Mouse (Mus musculus) right cerebral cortex, postnatal 4 days (tissue): ENCODE results near the gene Csdc2.
"Not testable (repeated sequence)": the region's sequence is repeated elsewhere in the genome, so short reads cannot be mapped to it uniquely, and the experiment has no call there.

Source experiments
- DNase-seq: peaks from one replicate; pipeline ENCODE4 v3.0.0-alpha.2; 2022

Gene Csdc2

DNA sequence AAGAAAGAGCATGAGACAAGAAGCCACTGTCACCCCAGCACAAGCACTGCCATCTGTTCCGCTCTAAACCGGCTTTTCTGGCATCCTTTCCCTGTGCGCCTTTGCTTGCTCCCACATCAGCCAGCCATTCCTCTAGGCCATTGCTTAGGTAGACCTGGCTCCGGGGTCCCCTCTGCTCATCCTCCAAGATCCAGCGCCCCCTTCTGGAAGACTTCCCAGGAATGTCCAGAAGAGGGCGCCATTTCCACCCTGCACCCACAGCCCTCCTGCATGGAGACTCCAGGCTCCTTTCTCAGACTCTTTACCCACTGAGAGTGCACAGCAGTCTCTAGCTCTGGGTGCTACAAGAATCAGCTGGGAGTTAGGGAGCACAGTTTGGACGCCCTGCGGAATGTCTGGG lies 19.9 kb downstream of the Csdc2 start:
- peak; percentile 63 for DNase-seq

DNA sequence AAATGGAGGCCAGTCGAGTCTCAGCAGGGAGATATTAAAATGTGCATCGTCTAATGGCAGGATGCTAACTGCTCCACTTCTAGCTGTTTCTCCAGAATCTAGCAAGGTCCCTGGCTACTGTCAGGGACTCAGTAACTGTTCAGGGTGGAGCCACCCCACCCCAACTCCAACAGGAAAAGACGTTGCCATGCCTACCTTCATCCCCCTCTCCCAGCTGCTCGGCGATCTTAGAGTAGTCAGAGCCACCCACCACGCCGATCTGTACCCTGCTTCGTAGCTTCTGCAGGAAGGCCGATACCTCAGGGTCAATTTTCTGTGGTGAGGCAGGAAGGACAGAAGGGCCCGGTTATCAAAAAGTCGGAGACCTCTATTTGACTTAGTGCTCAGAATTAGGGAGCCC lies 21.0 kb downstream of the Csdc2 start:
- DNase-seq: no peak

DNA sequence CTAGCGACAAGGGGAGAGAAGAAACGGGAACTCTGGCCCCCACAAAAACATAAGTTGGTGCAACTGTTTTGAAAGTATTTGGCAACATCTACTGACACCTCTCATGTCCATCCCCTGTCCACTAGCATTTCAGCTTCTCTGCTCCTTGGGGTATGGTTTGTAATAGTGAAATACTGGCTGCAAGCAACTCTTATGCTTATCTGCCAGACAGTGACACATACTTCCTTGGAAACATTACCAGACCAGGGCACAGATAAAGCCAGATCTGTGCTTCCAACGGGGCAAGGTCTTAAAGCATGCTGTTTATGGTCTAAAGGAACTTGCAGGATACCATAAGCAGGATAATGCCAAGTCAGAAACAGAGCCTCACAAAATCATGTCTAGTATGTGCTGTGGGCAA lies 22.3 kb downstream of the Csdc2 start:
- DNase-seq: no peak

GRCm38 (mm10) chr15:81960171-81961077 lies 23.9 kb downstream of the Csdc2 start, which contains the start of gene Pmm1:
TSS of gene Pmm1 (minus strand) at chr15:81960930.
- peak; percentile 97 for DNase-seq

GRCm38 (mm10) chr15:81961078-81961451 lies 24.5 kb downstream of the Csdc2 start:
- no peak for DNase-seq

- no peak for DNase-seq
These were observed 27.7 kb downstream of the Csdc2 start for GRCm38 (mm10) chr15:81964262-81964661.

DNA sequence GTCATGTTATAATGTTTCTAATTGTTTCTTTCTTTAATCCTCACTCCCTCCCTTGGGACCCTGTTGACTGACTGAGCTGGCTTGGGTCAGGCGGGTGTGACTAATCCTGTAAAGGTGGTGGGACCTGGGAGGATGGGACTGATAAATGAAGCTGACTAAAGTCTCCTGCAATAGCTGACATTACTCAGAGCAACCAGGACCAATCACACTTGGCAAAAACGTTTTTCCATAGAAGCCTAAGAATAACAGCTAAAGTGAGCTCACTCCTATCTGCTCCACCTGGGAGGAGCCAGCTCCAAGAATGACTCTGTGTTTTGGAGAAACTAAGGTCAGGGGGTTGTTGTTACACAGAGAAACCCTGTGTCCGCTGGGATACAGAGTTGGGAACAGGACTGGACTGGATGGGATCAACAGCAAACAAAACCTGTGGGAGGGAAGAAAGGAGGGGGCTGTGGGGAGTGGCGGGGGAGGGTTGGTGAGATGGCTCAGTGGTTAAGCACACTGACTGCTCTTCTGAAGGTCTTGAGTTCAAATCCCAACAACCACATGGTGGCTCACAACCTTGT lies 28.5 kb downstream of the Csdc2 start:
- DNase-seq: no peak

DNA sequence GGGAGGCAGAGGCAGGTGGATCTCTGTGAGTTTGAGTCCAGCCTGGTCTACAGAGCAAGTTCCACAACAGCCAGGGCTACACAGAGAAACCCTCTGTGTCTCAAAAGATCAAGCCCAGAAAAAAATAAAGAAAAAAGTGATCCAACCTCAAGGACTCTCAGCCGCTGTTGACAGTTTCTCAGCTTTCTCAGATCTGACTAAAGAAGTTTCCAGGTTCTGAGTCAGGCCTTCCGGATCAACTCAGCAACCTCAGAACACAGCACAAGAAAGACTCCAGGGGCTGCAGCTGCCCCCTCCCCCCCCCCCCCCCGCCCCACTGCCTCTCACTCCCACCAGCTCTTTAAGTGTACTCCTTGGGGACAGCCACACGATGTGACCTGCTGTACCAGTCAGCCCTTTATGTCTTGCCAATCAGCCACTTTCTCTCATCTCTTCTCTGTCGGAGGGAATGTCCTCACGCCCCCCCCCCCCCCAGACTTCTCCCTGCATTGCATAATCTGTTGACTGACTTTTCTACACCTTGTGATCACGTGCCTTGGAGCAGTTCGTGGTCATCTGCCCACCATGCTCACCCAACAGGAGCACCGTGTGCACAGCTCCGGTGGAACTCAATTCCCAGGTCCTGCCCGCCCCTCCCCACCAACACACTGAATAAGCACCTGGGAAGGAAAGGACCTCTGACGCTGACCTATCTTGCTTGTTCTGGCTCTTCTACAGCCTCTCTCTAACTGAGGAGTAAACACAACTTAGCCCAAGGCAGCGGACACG lies 29.7 kb downstream of the Csdc2 start:
- DNase-seq: no peak

DNA sequence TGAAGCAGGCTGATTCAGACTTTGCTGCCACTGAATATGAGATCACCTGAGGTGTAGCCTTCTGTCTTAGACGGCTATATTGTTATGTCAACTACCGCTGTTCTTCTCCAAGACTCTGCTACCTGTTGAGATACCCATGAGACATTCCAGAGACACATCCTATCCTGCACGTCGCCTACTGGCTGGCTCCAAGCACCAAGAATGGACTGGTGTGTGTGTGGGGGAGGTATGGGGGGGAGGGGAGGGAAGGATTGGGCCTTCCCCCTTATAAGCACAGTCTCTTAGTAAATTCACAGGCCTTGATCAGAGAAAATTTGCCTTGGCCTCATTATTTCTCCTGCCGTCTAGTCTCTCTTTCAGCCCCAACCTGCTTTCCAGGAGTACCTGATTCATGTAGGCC lies 31.3 kb downstream of the Csdc2 start:
- DNase-seq: no peak

DNA sequence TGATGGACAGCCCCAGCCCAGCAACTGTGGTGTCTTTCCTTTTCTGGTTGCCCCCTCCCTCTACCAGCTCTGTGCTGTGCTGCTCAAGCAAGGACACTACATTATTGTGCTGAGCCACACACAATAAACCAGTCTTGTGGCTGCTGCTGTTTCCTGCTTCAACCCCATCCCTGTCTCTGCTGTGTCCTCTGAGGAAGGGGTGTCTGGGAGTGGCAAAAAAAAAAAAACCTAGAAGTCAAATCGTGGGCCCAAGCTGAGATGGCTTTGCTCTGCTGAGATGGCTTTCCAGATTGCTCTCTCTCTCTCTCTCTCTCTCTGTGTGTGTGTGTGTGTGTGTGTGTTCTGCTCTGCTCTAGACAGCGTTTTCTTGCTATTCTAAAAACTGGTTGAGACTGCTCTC lies 31.9 kb downstream of the Csdc2 start:
- no peak for DNase-seq

DNA sequence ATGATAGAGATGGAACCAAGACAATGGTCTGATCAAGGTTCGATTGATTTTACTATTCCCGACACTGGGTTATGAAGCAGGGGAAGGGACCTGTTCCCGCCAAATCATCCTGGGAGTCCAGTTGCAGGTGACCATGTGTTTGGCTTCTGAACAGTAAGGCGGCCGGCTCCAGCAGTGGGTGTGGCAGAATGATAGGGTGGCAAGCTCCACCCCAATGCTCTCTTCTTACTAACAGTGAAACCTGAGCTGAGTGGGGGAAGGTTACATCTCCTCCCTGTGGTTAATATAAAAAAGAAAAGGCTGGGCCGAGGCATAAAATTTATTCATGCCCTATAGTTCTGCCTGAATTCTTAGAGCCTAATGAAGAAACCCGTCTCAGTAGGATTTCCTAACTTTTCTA lies 32.6 kb downstream of the Csdc2 start:
- no peak for DNase-seq

GRCm38 (mm10) chr15:81969635-81970034 lies 33.1 kb downstream of the Csdc2 start:
- not testable (repeated sequence) for DNase-seq

DNA sequence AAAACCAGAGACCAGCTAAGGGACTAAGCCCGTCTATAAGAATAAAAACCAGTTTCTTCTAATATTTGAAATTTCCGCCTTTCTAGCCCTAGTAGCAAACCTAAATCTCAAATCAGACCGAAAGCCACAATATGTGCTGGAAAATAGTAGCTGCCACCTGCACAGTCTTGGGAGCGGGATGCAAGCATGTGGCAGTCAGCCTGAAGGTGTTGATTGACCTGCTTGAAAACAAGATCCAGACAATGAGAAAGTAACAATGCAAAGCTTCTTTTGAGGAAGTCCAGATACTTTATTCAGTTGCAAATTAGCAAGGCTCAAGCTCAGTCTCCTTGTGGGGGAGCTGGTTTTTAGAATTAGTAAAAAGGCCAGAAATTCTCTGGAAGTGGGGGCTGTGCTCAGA lies 33.9 kb downstream of the Csdc2 start:
- DNase-seq: not testable (repeated sequence)

DNA sequence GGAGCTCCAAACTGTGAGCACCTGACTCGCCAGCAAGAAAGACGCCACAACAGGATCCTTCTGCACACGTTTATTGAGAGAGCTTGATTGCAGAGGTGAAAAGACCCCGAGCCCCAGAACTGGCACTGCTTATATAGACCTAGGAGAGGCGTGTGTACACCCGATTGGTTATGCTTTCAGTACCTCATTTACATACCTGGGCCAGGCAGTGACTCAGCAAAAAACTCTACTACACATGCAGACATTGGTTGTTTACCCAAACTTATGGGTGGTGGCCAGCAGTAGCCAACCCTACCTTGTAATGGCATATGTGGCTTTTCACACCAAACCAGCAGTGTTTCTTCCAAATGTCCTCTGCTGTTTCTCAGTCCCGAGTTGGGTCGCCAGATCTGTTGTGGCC lies 38.6 kb downstream of the Csdc2 start:
- DNase-seq: not testable (repeated sequence)

GRCm38 (mm10) chr15:81980321-81980720 lies 43.8 kb downstream of the Csdc2 start, which contains the start of gene 1700029P11Rik:
TSS of gene 1700029P11Rik (plus strand) at chr15:81980540.
- DNase-seq: no peak

GRCm38 (mm10) chr15:81982173-81982572 lies 45.6 kb downstream of the Csdc2 start:
- no peak for DNase-seq

- no peak for DNase-seq
These were observed 49.0 kb downstream of the Csdc2 start for GRCm38 (mm10) chr15:81985267-81986161.

DNA sequence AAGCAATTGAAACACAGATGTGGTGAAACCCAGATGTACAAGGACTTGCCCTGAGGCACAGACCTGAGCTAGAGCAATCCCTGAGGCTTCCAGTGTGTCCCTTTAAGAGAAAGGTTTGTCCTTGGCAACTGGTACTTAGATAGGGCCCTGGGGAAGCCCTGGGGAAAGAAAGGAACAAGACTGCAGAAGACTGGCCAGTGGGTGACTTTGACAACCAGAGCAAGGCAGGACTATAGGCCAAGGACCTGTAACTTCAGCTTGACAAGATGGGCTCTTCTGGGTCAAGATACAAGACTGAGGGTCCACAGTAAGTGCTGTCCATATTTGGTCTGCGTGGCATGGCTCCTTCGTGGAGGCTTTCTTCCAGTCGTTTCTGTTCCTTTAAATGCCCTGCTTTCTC lies 51.1 kb downstream of the Csdc2 start, which contains the start of gene Xrcc6:
Gene Xrcc6 (plus strand): TSS at position 190 of the 400 bp plus-strand sequence.
- DNase-seq: no peak

DNA sequence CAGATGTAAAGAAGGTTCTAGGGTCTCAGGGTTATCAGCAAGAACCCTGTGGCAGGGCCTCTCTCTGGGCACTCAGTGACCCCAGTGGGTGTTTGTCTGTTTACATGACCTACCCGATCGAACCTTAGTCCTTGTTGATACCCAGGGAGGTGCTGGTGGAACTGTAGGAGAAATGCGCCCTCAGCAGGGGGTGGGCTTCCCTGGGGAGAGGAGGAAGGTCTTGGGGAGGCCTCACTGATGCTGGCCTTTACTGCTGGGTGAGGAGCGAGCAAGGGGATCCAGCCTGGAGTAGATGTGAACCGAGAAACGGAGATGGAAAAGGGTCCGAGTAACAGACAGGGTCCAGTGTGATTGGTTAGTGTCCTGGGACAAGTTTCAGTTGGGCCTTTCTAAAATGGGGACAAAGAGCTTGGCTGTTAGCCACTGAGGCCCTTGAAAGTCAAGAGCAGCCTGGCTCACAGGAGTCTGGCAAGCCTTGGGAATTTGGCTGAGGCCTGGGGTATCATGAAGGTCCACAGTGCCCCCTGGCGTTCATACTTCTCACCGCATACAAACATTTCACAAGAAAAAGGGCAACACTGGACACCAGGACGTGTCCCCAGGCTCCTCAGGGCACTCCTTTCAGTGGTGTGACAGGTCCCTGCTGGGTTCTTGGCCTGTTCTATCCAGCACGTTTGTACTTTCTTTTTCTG lies 53.0 kb downstream of the Csdc2 start:
- DNase-seq: peak; percentile 90

- DNase-seq: no peak
These were observed 54.0 kb downstream of the Csdc2 start for GRCm38 (mm10) chr15:81990549-81990948.

DNA sequence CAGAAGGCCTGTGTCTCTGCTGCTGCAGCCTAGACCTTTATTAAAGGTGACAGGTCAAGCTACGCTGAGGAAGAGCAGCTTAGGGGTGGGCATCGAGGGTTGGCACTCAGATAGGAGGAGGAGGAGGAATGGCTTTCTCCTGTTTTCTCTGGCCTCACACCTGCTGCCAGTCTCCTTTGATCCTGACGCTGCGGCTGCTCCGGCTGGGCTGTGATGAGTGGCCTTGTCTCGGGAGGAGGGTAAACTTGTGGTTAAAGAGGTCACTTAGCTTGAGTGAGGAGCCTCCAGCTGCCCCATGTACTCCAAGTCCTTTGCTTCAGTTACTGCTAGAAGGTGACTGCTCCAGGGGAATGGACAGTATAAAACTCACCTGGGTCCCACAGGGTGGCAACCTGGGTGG lies 57.4 kb downstream of the Csdc2 start:
- no peak for DNase-seq
